Mouse (Mus musculus): ENCODE results near the gene Ldb2.

- TF ChIP-seq CTCF (conservative IDR thresholded peaks at IDR 0.05; ENCODE audit: low read length) (no peak), POU5F1 (IDR thresholded peaks at IDR 0.05; ENCODE audit: borderline replicate concordance, low read length) (no peak)
Observed at GRCm38 (mm10) chr5:44727995-44728394, 71.5 kb downstream of the Ldb2 start.
